Mouse (Mus musculus): ENCODE results near the gene Sh2d7.
A peak's percentile ranks its signal among the peaks of the same experiment; 100 is the strongest.

- TF ChIP-seq CTCF (IDR thresholded peaks at IDR 0.05; ENCODE audit: extremely low read depth, insufficient read depth, low read length), result no peak
- TF ChIP-seq POLR2A (IDR thresholded peaks at IDR 0.05; ENCODE audit: extremely low read depth, insufficient read depth, low read length), result peak; percentile 49; the same call in 1 of the 2 replicates
These were observed 19.9 kb upstream of the Sh2d7 start for GRCm38 (mm10) chr9:54518921-54519320.
